Mouse (Mus musculus): ENCODE results near the gene F3.

GRCm38 (mm10) chr3:121739489-121740213 is 16.3 kb downstream of the F3 start:
- TF ChIP-seq CHD2 (IDR thresholded peaks at IDR 0.05; ENCODE audit: low read depth, low read length), result no peak
- no peak for TF ChIP-seq MAFK (IDR thresholded peaks at IDR 0.05; ENCODE audit: insufficient read depth, low read depth, low read length)
- no peak for TF ChIP-seq ZC3H11A (IDR thresholded peaks at IDR 0.05; ENCODE audit: borderline replicate concordance, low read depth, low read length)
